Comparison of ENCODE assay signal across 21 mouse cellular contexts in the genomic region with DNA sequence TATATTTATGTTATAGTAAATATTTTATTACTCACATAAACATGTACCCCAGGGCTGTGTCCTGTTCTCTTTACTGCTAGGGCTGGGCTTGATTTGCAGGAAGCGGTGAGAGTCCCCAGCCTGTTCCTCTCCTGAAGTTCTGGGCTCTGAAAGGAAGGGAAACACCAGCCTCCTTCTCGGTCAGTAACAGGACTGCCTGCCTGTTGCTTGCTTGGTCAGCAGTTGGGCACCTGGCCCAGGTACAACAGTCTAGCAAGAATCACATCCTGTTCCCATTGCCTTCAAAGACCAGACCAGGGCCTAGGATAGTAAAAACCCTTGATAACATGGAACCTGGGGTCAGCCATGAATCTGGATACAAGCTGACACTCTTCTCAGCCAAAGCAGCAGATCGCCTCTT. TPM values are rescaled to one million over a fixed set of nuclear protein-coding genes. Genes with fewer than 3 reads are reported as not detected.
DNase-seq lines count a peak whose midpoint lies in the region; ATAC-seq lines count a peak whose summit lies in the region.
"Had no signal": no experiment of that assay in that cellular context is flagged by ENCODE, and none has a peak within 500 bp of the region (broad histone marks: within the 10 kb centered on the region; RNA-seq: fewer than 3 reads in every experiment).

No protein-coding gene starts in this region.

- no peak overlapping the region; the same call in 1 of the 2 replicates for H3K9ac ChIP-seq in hindbrain, embryonic 12.5 days
- no peak overlapping the region for H3K9ac ChIP-seq in midbrain, embryonic 14.5 days (replicated peaks; ENCODE audit: low read length)
- H3K9ac ChIP-seq: embryonic facial prominence, embryonic 12.5 days; heart, embryonic 15.5 days; limb, embryonic 13.5 days; liver, postnatal 0 days had no signal

- H3K4me1 ChIP-seq in hindbrain, embryonic 12.5 days: peaks cover 54% of the 10 kb centered on the region
- peaks cover 26% of the 10 kb centered on the region for H3K4me1 ChIP-seq in midbrain, embryonic 14.5 days (ENCODE audit: control insufficient read depth, insufficient read depth, low read length)

- H3K9me3 ChIP-seq in hindbrain, embryonic 12.5 days (replicated peaks): no peaks in the 10 kb centered on the region
- H3K9me3 ChIP-seq in midbrain, embryonic 14.5 days (ENCODE audit: control insufficient read depth, low read length): no peaks in the 10 kb centered on the region
- H3K9me3 ChIP-seq: embryonic facial prominence, embryonic 12.5 days; heart, embryonic 15.5 days; limb, embryonic 13.5 days had no signal

- H3K4me3 ChIP-seq in hindbrain, embryonic 12.5 days: peak overlapping the region; percentile 22
- H3K4me3 ChIP-seq in midbrain, embryonic 14.5 days (replicated peaks; ENCODE audit: low read depth, low read length): peak overlapping the region; percentile 63

- ATAC-seq in hindbrain, embryonic 12.5 days (ENCODE audit: low FRiP score): no peak
- no peak for ATAC-seq in midbrain, embryonic 14.5 days (ENCODE audit: low FRiP score, low TSS enrichment)
- ATAC-seq in inflammation-experienced regulatory T-cells, adult 6 months: no peak
- no peak for ATAC-seq in erythroid progenitor cell, adult 5-6 weeks (replicated peaks; ENCODE audit: low FRiP score, poor library complexity, severe bottlenecking)
- ATAC-seq: intestine, embryonic 16.5 days; liver, postnatal 0 days had no signal

- no peaks in the 10 kb centered on the region for H3K36me3 ChIP-seq in hindbrain, embryonic 12.5 days
- no peaks in the 10 kb centered on the region for H3K36me3 ChIP-seq in midbrain, embryonic 14.5 days (ENCODE audit: control insufficient read depth, insufficient read depth, low read length)
- H3K36me3 ChIP-seq: embryonic facial prominence, embryonic 12.5 days; G1E; heart, embryonic 15.5 days; limb, embryonic 13.5 days had no signal

- no peak overlapping the region for H3K27ac ChIP-seq in hindbrain, embryonic 12.5 days
- no peak overlapping the region for H3K27ac ChIP-seq in midbrain, embryonic 14.5 days (replicated peaks; ENCODE audit: low read depth, low read length)
- H3K27ac ChIP-seq: embryonic facial prominence, embryonic 12.5 days; heart, embryonic 15.5 days; limb, embryonic 13.5 days; stomach, postnatal 0 days had no signal

- H3K4me2 ChIP-seq in hindbrain, embryonic 12.5 days (replicated peaks): peak overlapping the region; percentile 96
- peak overlapping the region; percentile 88 for H3K4me2 ChIP-seq in midbrain, embryonic 14.5 days (ENCODE audit: low read length)
- H3K4me2 ChIP-seq: heart, embryonic 15.5 days had no signal

- peaks cover 77% of the 10 kb centered on the region for H3K27me3 ChIP-seq in hindbrain, embryonic 12.5 days
- peaks cover 30% of the 10 kb centered on the region for H3K27me3 ChIP-seq in midbrain, embryonic 14.5 days (ENCODE audit: control insufficient read depth, insufficient read depth, low read length)

- WGBS in hindbrain, embryonic 12.5 days: 45% methylated on average over 3 of the region's 3 CpGs
- WGBS in midbrain, embryonic 14.5 days: 40% methylated on average over 3 of the region's 3 CpGs

- DNase-seq in retina, postnatal 1 day: peak; percentile 2
- no peak for DNase-seq in retina, embryonic 14.5 days (ENCODE audit: low spot score)
- DNase-seq in midbrain, embryonic 14.5 days: no peak
- DNase-seq in urinary bladder, postnatal 4 days (ENCODE audit: low spot score in 2 of 2): no peak
- DNase-seq: adrenal gland, postnatal 14 days; cerebellum, postnatal 25 days; kidney, postnatal 14 days; liver, postnatal 0 days; lung, postnatal 4 days; spleen, adult 18-20 months had no signal

RNA-seq across cellular contexts. Expression of a gene that starts 4.0 kb away (rescaled TPM):
- 24.2 and 24.4 TPM in 2 replicates for polyA plus RNA-seq in hindbrain, embryonic 12.5 days (2016; fragmentation: Nextera tagmentation; extraction: Ambion mirVana)
- polyA plus RNA-seq in midbrain, embryonic 14.5 days (2014; fragmentation: Nextera tagmentation; extraction: Ambion mirVana): 21.7 and 22.6 TPM in 2 replicates
- not detected for polyA plus RNA-seq in inflammation-experienced regulatory T-cells, adult 6 months (2017; shearing (Covaris generic))
- not detected in 2 replicates for total RNA-seq in erythroid progenitor cell, adult 5-6 weeks (2015; ENCODE audit: low replicate concordance)
- total RNA-seq in erythroid progenitor cell, adult 5-6 weeks (2017; ENCODE audit: low replicate concordance): not detected in 2 replicates
- polyA plus RNA-seq: G1E; liver, postnatal 0 days had no signal

RNA-seq across cellular contexts. Expression of a gene that starts 32.8 kb away (rescaled TPM):
- polyA plus RNA-seq in hindbrain, embryonic 12.5 days (2016; fragmentation: Nextera tagmentation; extraction: Ambion mirVana): 60.7 and 68.8 TPM in 2 replicates
- 37.6 and 38.2 TPM in 2 replicates for polyA plus RNA-seq in midbrain, embryonic 14.5 days (2014; fragmentation: Nextera tagmentation; extraction: Ambion mirVana)
- polyA plus RNA-seq in inflammation-experienced regulatory T-cells, adult 6 months (2017; shearing (Covaris generic)): 10 to 100 TPM; 84.4 to 92.4 (median 85.0) TPM
- 10.5 and 24.7 TPM in 2 replicates for total RNA-seq in erythroid progenitor cell, adult 5-6 weeks (2015; ENCODE audit: low replicate concordance)
- 9.0 and 11.4 TPM in 2 replicates for total RNA-seq in erythroid progenitor cell, adult 5-6 weeks (2017; ENCODE audit: low replicate concordance)

RNA-seq across cellular contexts. Expression of a gene that starts 39.9 kb away (rescaled TPM):
- polyA plus RNA-seq in hindbrain, embryonic 12.5 days (2016; fragmentation: Nextera tagmentation; extraction: Ambion mirVana): 3.3 and 6.8 TPM in 2 replicates
- 0.73 and 1.8 TPM in 2 replicates for polyA plus RNA-seq in midbrain, embryonic 14.5 days (2014; fragmentation: Nextera tagmentation; extraction: Ambion mirVana)
- 10 to 100 TPM in 2 of 3 experiments, 1 to 10 TPM in 1; 8.2 to 15.6 (median 13.5) TPM for polyA plus RNA-seq in inflammation-experienced regulatory T-cells, adult 6 months (2017; shearing (Covaris generic))
- total RNA-seq in erythroid progenitor cell, adult 5-6 weeks (2015; ENCODE audit: low replicate concordance): 4.0 TPM in 1 of 2 replicates, not detected in the other
- total RNA-seq in erythroid progenitor cell, adult 5-6 weeks (2017; ENCODE audit: low replicate concordance): 0.64 TPM in 1 of 2 replicates, not detected in the other

RNA-seq across cellular contexts. Expression of a gene that starts 50.0 kb away (rescaled TPM):
- 0.75 and 1.0 TPM in 2 replicates for polyA plus RNA-seq in hindbrain, embryonic 12.5 days (2016; fragmentation: Nextera tagmentation; extraction: Ambion mirVana)
- 0.61 and 0.84 TPM in 2 replicates for polyA plus RNA-seq in midbrain, embryonic 14.5 days (2014; fragmentation: Nextera tagmentation; extraction: Ambion mirVana)
- polyA plus RNA-seq in inflammation-experienced regulatory T-cells, adult 6 months (2017; shearing (Covaris generic)): not detected
- not detected in 2 replicates for total RNA-seq in erythroid progenitor cell, adult 5-6 weeks (2015; ENCODE audit: low replicate concordance)
- total RNA-seq in erythroid progenitor cell, adult 5-6 weeks (2017; ENCODE audit: low replicate concordance): not detected in 2 replicates
- total RNA-seq: adrenal gland, postnatal 14 days; gastrocnemius, postnatal 4 days had no signal
- polyA plus RNA-seq: C2C12; embryonic facial prominence, embryonic 12.5 days; G1E; intestine, embryonic 16.5 days; liver, postnatal 0 days; stomach, postnatal 0 days had no signal

RNA-seq across cellular contexts. Expression of a gene that starts 54.0 kb away (rescaled TPM):
- 157 and 164 TPM in 2 replicates for polyA plus RNA-seq in hindbrain, embryonic 12.5 days (2016; fragmentation: Nextera tagmentation; extraction: Ambion mirVana)
- polyA plus RNA-seq in midbrain, embryonic 14.5 days (2014; fragmentation: Nextera tagmentation; extraction: Ambion mirVana): 94.9 and 116 TPM in 2 replicates
- 100 to 1,000 TPM; 106 to 117 (median 115) TPM for polyA plus RNA-seq in inflammation-experienced regulatory T-cells, adult 6 months (2017; shearing (Covaris generic))
- total RNA-seq in erythroid progenitor cell, adult 5-6 weeks (2015; ENCODE audit: low replicate concordance): 21.3 and 37.7 TPM in 2 replicates
- 43.6 and 54.1 TPM in 2 replicates for total RNA-seq in erythroid progenitor cell, adult 5-6 weeks (2017; ENCODE audit: low replicate concordance)

Comparison
In these comparisons a context has a peak if more than half of its experiments do, and no peak if none do; other contexts are left out.
1. RNA of a gene that starts 4.0 kb away (polyA plus RNA-seq): 24.2 to 24.4 TPM in hindbrain, embryonic 12.5 days and 21.7 to 22.6 TPM in midbrain, embryonic 14.5 days; not detected in inflammation-experienced regulatory T-cells, adult 6 months; every median in the first group is over 10 times any median in the second.